Mouse (Mus musculus): ENCODE data around the gene Foxj2. TPM values are rescaled to one million over a fixed set of nuclear protein-coding genes. Genes with fewer than 3 reads are reported as not detected.

Gene Foxj2
- total and polyA plus RNA-seq, 3 experiments, result 1.9 to 5.4 (median 2.5) TPM

DNA sequence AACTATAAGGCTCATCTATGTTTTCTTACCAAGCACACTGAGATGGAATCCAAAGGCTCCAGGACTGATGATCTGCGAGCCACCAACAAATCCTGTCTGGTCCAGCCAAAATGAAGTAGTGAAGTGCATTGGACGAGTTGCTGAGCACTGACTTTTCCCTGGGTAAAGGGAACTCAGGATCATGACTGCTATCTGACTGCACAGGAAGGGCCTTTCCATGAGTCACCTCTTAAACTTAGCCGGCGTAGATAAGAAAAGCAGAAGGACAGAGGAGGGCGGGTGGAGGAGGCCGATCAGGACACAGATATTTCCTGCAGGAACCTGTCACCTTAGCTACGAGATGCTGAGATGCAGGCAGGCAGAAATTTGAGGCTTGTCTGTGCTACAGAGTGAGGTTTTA lies 36.2 kb downstream of the Foxj2 start, which contains the start of gene C3ar1:
Gene C3ar1, minus strand, starts transcription at position 207 of the 400 bp plus-strand sequence.
- dilution Hi-C loops (cut with MboI; ENCODE audit: extremely low pct_ligation_motif_present, extremely low pct_unique_long_range_greater_than_20kb, low sequenced_read_pairs), result no loop called here
- Histone ChIP-seq H3K4me2 (ENCODE audit: insufficient read depth, low read depth, poor library complexity, severe bottlenecking) (no peak within 1 kb of the TSS), H3K27ac (ENCODE audit: insufficient read depth, low read depth) (no peak within 1 kb of the TSS), H3K27me3 (replicated peaks) (no peaks in the 10 kb centered on the region), H3K9ac (ENCODE audit: insufficient read depth, low read depth) (no peak within 1 kb of the TSS), H3K4me3 (replicated peaks in 1 of 3; ENCODE audit: low read depth in 2 of 3, low read length in 2 of 3, poor library complexity in 1 of 3) (peak within 1 kb of the TSS in 1 of 3 experiments; percentile 19), H3K9me3 (replicated peaks; ENCODE audit: low read length) (peaks cover 6% of the 10 kb centered on the region), H3K79me2 (replicated peaks; ENCODE audit: control insufficient read depth, extremely low read depth, insufficient read depth, poor library complexity, severe bottlenecking) (no peaks in the 10 kb centered on the region), H3K4me1 (ENCODE audit: control insufficient read depth in 1 of 2, insufficient read depth in 2 of 2) (peaks cover 3 to 31% of the 10 kb centered on the region in 2 experiments; a peak in 3 of 4 replicates), H3K36me3 (replicated peaks in 1 of 2; ENCODE audit: control insufficient read depth in 1 of 2, insufficient read depth in 1 of 2, low read length in 1 of 2) (peaks cover 0 to 5% of the 10 kb centered on the region in 2 experiments)
- no peak for TF ChIP-seq POLR2A (IDR thresholded peaks at IDR 0.05; ENCODE audit: low read depth, low read length)
- TF ChIP-seq EP300 (IDR thresholded peaks at IDR 0.05; ENCODE audit: low read length), result no peak
- TF ChIP-seq ELF1 (IDR thresholded peaks at IDR 0.05; ENCODE audit: low read depth, low read length), result no peak
- TF ChIP-seq E2F4 (IDR thresholded peaks at IDR 0.05; ENCODE audit: insufficient replicate concordance, low read depth, low read length), result no peak
- TF ChIP-seq RCOR1 (conservative IDR thresholded peaks at IDR 0.05; ENCODE audit: low read depth, low read length), result no peak
- TF ChIP-seq CHD1 (IDR thresholded peaks at IDR 0.05; ENCODE audit: low read depth, low read length), result no peak
- no peak for TF ChIP-seq CHD2 (IDR thresholded peaks at IDR 0.05; ENCODE audit: low read length)
- no peak for TF ChIP-seq POLR2AphosphoS2 (IDR thresholded peaks at IDR 0.05; ENCODE audit: low read depth, low read length)
- TF ChIP-seq BHLHE40 (IDR thresholded peaks at IDR 0.05; ENCODE audit: low read depth, low read length), result no peak
- TF ChIP-seq ETS1 (conservative IDR thresholded peaks at IDR 0.05; ENCODE audit: low read depth, low read length), result no peak; the same call in 1 of the 2 replicates
- no peak for TF ChIP-seq JUN (IDR thresholded peaks at IDR 0.05; ENCODE audit: insufficient read depth, low read depth, low read length)
- no peak for TF ChIP-seq ZMIZ1 (IDR thresholded peaks at IDR 0.05; ENCODE audit: low read depth, low read length)
- TF ChIP-seq TCF12 (IDR thresholded peaks at IDR 0.05; ENCODE audit: low read depth, low read length), result no peak
- no peak for TF ChIP-seq MYC (IDR thresholded peaks at IDR 0.05; ENCODE audit: low read depth, low read length)
- TF ChIP-seq MAZ (IDR thresholded peaks at IDR 0.05; ENCODE audit: low read depth, low read length), result no peak
- peak; percentile 33 for DNase-seq (ENCODE audit: extremely low read depth)
- in situ Hi-C loops (cut with MboI; ENCODE audit: low pct_ligation_motif_present, low pct_unique_long_range_greater_than_20kb, low sequenced_read_pairs), result no loop called here

- peaks cover 20% of the 10 kb centered on the region for H3K9me3 ChIP-seq (replicated peaks; ENCODE audit: low read length)
- in situ Hi-C loops (cut with MboI; ENCODE audit: low pct_ligation_motif_present, low pct_unique_long_range_greater_than_20kb, low sequenced_read_pairs), result no loop called here
Observed at GRCm38 (mm10) chr6:122862434-122862833, 42.7 kb downstream of the Foxj2 start.

More at GRCm38 (mm10) chr6:122862434-122862833, 42.7 kb downstream of the Foxj2 start:
- Histone ChIP-seq H3K9ac (ENCODE audit: insufficient read depth, low read depth) (no peak overlapping the region), H3K4me1 (ENCODE audit: control insufficient read depth in 1 of 2, insufficient read depth in 2 of 2) (peaks cover 0 to 6% of the 10 kb centered on the region in 2 experiments; a peak in 1 of 4 replicates), H3K4me3 (replicated peaks in 1 of 3; ENCODE audit: low read depth in 2 of 3, low read length in 2 of 3, poor library complexity in 1 of 3) (no peak overlapping the region), H3K4me2 (ENCODE audit: insufficient read depth, low read depth, poor library complexity, severe bottlenecking) (no peak overlapping the region), H3K27me3 (replicated peaks) (no peaks in the 10 kb centered on the region), H3K79me2 (replicated peaks; ENCODE audit: control insufficient read depth, extremely low read depth, insufficient read depth, poor library complexity, severe bottlenecking) (no peaks in the 10 kb centered on the region), H3K27ac (ENCODE audit: insufficient read depth, low read depth) (no peak overlapping the region), H3K36me3 (replicated peaks in 1 of 2; ENCODE audit: control insufficient read depth in 1 of 2, insufficient read depth in 1 of 2, low read length in 1 of 2) (no peaks in the 10 kb centered on the region)
- TF ChIP-seq ZMIZ1 (IDR thresholded peaks at IDR 0.05; ENCODE audit: low read depth, low read length), result no peak
- TF ChIP-seq JUND (conservative IDR thresholded peaks at IDR 0.05; ENCODE audit: low read depth, low read length), result no peak
- peak; percentile 17 for TF ChIP-seq RAD21 (IDR thresholded peaks at IDR 0.05; ENCODE audit: low read depth, low read length)
- peak in 1 of 2 experiments; percentile 33; a peak in 3 of 4 replicates for TF ChIP-seq CTCF (conservative IDR thresholded peaks at IDR 0.05 in 1 of 2, IDR thresholded peaks at IDR 0.05 in 1 of 2; ENCODE audit: low read depth in 2 of 2, low read length in 2 of 2)
- TF ChIP-seq SMC3 (IDR thresholded peaks at IDR 0.05; ENCODE audit: low read depth, low read length), result peak; percentile 29
- dilution Hi-C loops (cut with MboI; ENCODE audit: extremely low pct_ligation_motif_present, extremely low pct_unique_long_range_greater_than_20kb, low sequenced_read_pairs), result no loop called here
- no peak for DNase-seq (ENCODE audit: extremely low read depth)
